Mouse (Mus musculus) WW6 (cell line): Measurements from ENCODE around the gene Myo1d.

Experiments used
- DNase-seq: peaks from one replicate; pipeline ENCODE4 v3.0.0-alpha.2; 2013; ENCODE audit warnings: low read depth, low spot score

Gene Myo1d

GRCm38 (mm10) chr11:80781535-80781934 lies 1.7 kb upstream of the Myo1d start:
- DNase-seq: no peak

GRCm38 (mm10) chr11:80778916-80779526 lies 804 bp downstream of the Myo1d start:
- DNase-seq: no peak

- no peak for DNase-seq
Observed at GRCm38 (mm10) chr11:80778157-80778556, 1.7 kb downstream of the Myo1d start.

GRCm38 (mm10) chr11:80777708-80778107 lies 2.1 kb downstream of the Myo1d start:
- DNase-seq: no peak

GRCm38 (mm10) chr11:80775535-80775934 lies 4.3 kb downstream of the Myo1d start:
- no peak for DNase-seq

GRCm38 (mm10) chr11:80772595-80773210 lies 7.1 kb downstream of the Myo1d start:
- no peak for DNase-seq

- no peak for DNase-seq
Observed at GRCm38 (mm10) chr11:80771596-80772250, 8.1 kb downstream of the Myo1d start.

- no peak for DNase-seq
Observed at GRCm38 (mm10) chr11:80771186-80771585, 8.6 kb downstream of the Myo1d start.

GRCm38 (mm10) chr11:80767320-80767617 lies 12.6 kb downstream of the Myo1d start:
- DNase-seq: no peak

- no peak for DNase-seq
Observed at GRCm38 (mm10) chr11:80766472-80767319, 13.1 kb downstream of the Myo1d start.

- DNase-seq: no peak
Observed at GRCm38 (mm10) chr11:80766068-80766467, 13.8 kb downstream of the Myo1d start.

GRCm38 (mm10) chr11:80762066-80762465 lies 17.8 kb downstream of the Myo1d start:
- DNase-seq: no peak

- DNase-seq: no peak
Observed at GRCm38 (mm10) chr11:80761285-80761974, 18.4 kb downstream of the Myo1d start.

GRCm38 (mm10) chr11:80759023-80759422 lies 20.8 kb downstream of the Myo1d start:
- no peak for DNase-seq

- DNase-seq: no peak
Observed at GRCm38 (mm10) chr11:80754201-80754600, 25.6 kb downstream of the Myo1d start.

- no peak for DNase-seq
Observed at GRCm38 (mm10) chr11:80751168-80751567, 28.7 kb downstream of the Myo1d start.

- DNase-seq: no peak
Observed at GRCm38 (mm10) chr11:80749187-80749586, 30.6 kb downstream of the Myo1d start.

GRCm38 (mm10) chr11:80745426-80745825 lies 34.4 kb downstream of the Myo1d start:
- DNase-seq: no peak

- no peak for DNase-seq
Observed at GRCm38 (mm10) chr11:80743823-80744410, 35.9 kb downstream of the Myo1d start.

GRCm38 (mm10) chr11:80742462-80742861 lies 37.4 kb downstream of the Myo1d start:
- no peak for DNase-seq

- no peak for DNase-seq
Observed at GRCm38 (mm10) chr11:80734771-80735170, 45.1 kb downstream of the Myo1d start.
